Mouse (Mus musculus) right cerebral cortex, postnatal 10 days (tissue): Measurements from ENCODE around the gene Plekhg4.
A peak's percentile ranks its signal among the peaks of the same experiment; 100 is the strongest.

Source experiments
- DNase-seq, 2 experiments: peaks; one replicate each; pipeline ENCODE4 v3.0.0; 2021; ENCODE audit warnings: low spot score in 2 of 2

Gene Plekhg4

DNA sequence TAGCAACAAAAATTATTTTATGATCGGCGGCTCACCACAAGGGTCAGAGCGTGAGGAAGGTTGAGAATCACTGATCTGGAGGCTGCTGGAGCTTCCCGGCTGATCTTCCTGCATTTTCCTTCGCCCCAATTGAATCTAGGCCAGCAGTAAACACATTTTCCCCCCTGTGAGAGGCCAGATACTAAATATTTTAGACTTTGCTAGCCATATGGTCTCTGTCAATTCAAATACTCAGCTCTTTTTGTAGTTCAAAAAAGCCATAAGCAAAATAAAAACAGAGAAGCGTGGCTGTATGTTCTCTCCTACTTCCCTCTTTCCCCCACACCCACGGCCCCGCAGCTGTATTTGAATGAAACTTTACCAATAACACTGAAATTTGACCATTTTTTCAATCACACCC, 30.4 kb downstream of the Plekhg4 start:
- no peak for DNase-seq

DNA sequence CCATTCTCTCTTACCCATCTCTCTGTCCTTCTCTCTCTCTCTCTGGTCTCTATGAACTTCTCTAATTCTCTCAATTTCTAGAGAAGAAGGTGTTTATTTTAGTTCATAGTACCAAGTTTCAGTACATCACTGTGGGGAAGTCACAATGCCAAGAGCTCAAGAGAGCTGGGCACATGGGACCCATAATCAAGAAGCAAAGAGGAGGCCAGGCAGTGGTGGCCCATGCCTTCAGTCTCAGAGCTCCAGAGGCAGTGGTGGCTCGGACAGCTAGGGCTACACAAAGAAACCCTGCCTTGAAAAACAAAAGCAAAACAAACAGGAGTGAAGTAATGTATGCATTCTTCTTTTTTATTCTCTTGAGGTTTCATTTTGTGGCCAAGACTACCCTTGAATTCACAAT, 31.4 kb downstream of the Plekhg4 start:
- no peak for DNase-seq

DNA sequence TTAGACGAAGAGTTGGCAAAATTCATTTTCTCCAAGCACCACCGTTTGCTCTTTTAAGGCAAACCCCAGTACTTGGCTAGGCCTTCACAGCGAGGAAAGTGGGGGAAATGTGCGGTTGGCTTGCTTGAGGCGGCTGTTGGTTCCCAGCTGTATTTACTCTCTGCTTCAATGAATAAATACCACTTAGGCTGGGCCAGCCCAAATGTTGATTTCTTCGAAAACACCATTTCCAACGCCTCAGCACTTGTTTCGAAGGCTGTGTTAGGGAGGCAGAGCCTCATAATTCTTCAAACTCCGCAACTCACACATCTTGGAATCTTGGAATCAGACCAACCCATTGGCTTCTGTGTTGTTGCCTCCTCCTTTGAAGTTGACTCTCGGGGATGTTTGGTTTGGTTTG, 33.3 kb downstream of the Plekhg4 start:
- DNase-seq: peak; percentile 51 to 53

DNA sequence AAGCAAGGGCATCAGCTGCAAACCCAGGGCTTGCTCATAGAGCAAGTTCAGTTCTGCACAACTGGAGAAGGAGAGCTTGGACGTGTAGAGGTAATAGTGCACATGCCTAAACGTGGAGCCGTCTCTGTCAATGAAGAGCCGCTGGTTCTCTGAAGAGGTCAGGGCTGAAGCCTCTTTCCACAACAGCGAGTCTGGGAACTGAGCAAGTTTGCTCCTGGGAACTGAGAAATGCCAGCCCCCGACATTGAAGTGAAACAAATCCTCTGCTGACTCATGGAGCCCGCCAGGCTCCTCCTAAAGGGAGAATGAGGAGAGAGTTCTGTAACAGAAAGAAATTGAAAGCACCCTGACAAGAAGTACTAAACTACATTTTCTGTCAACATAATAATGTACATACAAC, 35.3 kb downstream of the Plekhg4 start:
- no peak for DNase-seq

DNA sequence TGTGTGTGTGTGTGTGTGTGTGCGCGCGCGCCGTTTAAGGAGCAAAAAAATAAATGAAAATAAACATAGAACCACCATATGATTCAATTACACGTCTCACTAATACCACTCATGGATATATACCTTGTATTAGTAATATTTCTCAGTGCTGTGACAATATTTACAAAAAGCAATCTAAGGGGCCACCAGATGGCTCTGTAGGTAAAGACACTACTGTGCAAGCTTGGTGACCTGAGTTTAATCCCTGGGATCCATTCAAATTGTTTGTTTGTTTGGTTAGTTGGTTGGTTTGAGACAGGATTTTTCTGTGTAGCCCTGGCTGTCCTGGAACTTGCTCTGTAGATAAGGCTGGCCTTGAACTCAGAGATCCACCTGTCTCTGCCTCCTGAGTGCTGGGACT, 36.9 kb downstream of the Plekhg4 start:
- no peak for DNase-seq

DNA sequence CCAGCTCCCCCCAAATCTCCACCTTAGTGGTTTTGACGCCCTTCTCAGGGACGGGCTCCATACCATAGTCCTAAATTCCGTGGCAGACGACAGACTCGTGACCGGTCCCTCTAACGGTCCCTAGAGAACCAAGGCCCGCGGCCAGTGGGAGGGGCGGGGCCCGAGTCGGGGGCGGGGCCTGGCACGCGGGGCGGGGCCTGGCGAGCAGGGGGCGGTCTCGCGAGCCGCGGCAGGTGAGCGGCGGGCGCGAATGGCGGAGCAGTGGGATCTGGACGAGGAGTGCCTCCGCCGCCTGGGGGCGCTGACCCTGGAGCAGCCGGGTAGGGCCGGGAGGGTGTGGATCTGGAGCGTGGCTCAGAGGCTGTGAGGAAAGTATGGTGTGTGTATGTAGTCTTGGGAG, 40.3 kb downstream of the Plekhg4 start, which contains the start of the genes Kctd19 and Lrrc36:
Gene Kctd19, minus strand, starts transcription at position 112 of the 400 bp plus-strand sequence.
Gene Lrrc36, plus strand, starts transcription at position 181 of the 400 bp plus-strand sequence.
- peak in 1 of 2 experiments; percentile 37 for DNase-seq

- DNase-seq: no peak
Measured at GRCm38 (mm10) chr8:105418992-105419391, 45.9 kb downstream of the Plekhg4 start.

DNA sequence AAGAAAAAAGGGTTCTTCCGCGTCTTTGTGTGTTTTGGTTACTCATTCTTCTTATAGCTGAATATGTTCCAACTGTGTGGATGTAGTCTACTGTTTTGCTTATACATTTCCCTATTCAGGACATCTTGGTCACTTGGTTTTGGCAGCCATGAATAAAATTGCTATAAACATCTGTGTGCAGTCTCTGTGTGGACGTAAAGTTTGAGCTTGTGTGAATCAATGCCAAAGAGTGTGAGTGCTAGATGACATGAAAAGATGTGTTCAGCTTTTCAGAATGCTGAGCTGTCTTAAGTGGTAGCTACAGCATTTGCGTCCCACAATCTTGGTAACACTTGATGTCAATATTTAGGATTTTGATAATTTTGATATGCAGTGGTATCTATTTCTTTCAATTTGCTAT, 46.7 kb downstream of the Plekhg4 start:
- DNase-seq: no peak

DNA sequence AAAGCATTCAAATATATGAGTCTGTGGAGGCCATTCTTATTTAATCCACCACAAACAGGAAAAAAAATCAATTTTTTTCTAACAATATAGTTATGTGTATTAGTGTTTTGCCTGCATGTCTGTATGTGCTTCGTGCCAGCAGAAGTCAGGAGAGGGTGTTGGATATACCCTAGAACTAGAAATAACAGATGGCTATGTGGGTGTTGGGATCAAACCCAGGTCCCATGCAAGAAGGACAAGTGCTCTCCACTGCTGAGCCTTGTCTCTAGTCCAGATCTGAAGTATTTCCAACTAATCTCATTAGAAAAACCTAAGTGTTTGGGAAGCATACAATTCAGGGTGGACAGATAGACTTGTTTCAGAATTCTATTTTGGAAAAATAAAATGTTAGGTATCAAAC, 48.9 kb downstream of the Plekhg4 start:
- DNase-seq: no peak

- no peak for DNase-seq
Measured at GRCm38 (mm10) chr8:105426878-105427277, 53.8 kb downstream of the Plekhg4 start.

GRCm38 (mm10) chr8:105431743-105432515, 58.9 kb downstream of the Plekhg4 start:
- no peak for DNase-seq
